ENCODE assay signal across 9 mouse cellular contexts in genomic region chr2:94054813-94055212, GRCm38 (mm10). TPM values are rescaled to one million over a fixed set of nuclear protein-coding genes. Genes with fewer than 3 reads are reported as not detected.
A peak's percentile ranks its signal among the peaks of the same experiment; 100 is the strongest.
DNase-seq lines count a peak whose midpoint lies in the region; ATAC-seq lines count a peak whose summit lies in the region.
"Had no signal": no experiment of that assay in that cellular context is flagged by ENCODE, and none has a peak within 500 bp of the region (broad histone marks: within the 10 kb centered on the region; RNA-seq: fewer than 3 reads in every experiment).

No protein-coding gene starts in this region.

- no peak overlapping the region for H3K9ac ChIP-seq in intestine, embryonic 15.5 days

- H3K4me2 ChIP-seq in intestine, embryonic 15.5 days (replicated peaks): no peak overlapping the region

- no peaks in the 10 kb centered on the region for H3K9me3 ChIP-seq in heart, embryonic 10.5 days
- H3K9me3 ChIP-seq in intestine, embryonic 15.5 days: no peaks in the 10 kb centered on the region

- no peaks in the 10 kb centered on the region for H3K36me3 ChIP-seq in heart, embryonic 10.5 days
- no peaks in the 10 kb centered on the region for H3K36me3 ChIP-seq in intestine, embryonic 15.5 days

- no peak for ATAC-seq in intestine, embryonic 15.5 days

- H3K4me3 ChIP-seq in heart, embryonic 10.5 days: no peak overlapping the region
- H3K4me3 ChIP-seq in intestine, embryonic 15.5 days (replicated peaks): no peak overlapping the region

- H3K27ac ChIP-seq in heart, embryonic 10.5 days: no peak overlapping the region
- no peak overlapping the region for H3K27ac ChIP-seq in intestine, embryonic 15.5 days

- H3K4me1 ChIP-seq in heart, embryonic 10.5 days: no peaks in the 10 kb centered on the region; the same call in 1 of the 2 replicates
- H3K4me1 ChIP-seq in intestine, embryonic 15.5 days (replicated peaks): no peaks in the 10 kb centered on the region

- H3K27me3 ChIP-seq in heart, embryonic 10.5 days (ENCODE audit: insufficient read depth, poor library complexity, severe bottlenecking): no peaks in the 10 kb centered on the region
- H3K27me3 ChIP-seq in intestine, embryonic 15.5 days (replicated peaks): no peaks in the 10 kb centered on the region

- peak; percentile 18 for DNase-seq in heart, adult 8-10 months (ENCODE audit: low spot score)
- no peak for DNase-seq in heart, embryonic 10.5 days (ENCODE audit: low spot score)
- DNase-seq in urinary bladder, postnatal 25 days (ENCODE audit: low spot score): peak; percentile 7
- no peak for DNase-seq in urinary bladder, adult 2 months (ENCODE audit: low spot score)
- peak; percentile 64 for DNase-seq in embryo, embryonic 11 days
- DNase-seq in kidney, postnatal 36 days: peak; percentile 51 to 60
- peak; percentile 18 for DNase-seq in skeletal muscle tissue, adult 2 months (ENCODE audit: low read depth, low spot score)

RNA-seq across cellular contexts. Expression of gene Alkbh3, which starts 44.2 kb away (rescaled TPM):
- 10 to 100 TPM; 50.2 to 61.7 (median 59.9) TPM for total RNA-seq in heart, adult 8-10 months (2022)
- polyA plus RNA-seq in heart, embryonic 10.5 days (2016; fragmentation: Nextera tagmentation; extraction: Ambion mirVana): 66.2 and 74.0 TPM in 2 replicates
- 69.6 and 77.1 TPM in 2 replicates for polyA plus RNA-seq in urinary bladder, adult 2 months (2012; rRNA removed)
- polyA plus RNA-seq in intestine, embryonic 15.5 days (2015; fragmentation: Nextera tagmentation; extraction: Ambion mirVana): 63.6 and 72.2 TPM in 2 replicates

RNA-seq across cellular contexts. Expression of gene Gm27027, which starts 58.7 kb away (rescaled TPM):
- not detected for total RNA-seq in heart, adult 8-10 months (2022)
- not detected in 2 replicates for polyA plus RNA-seq in heart, embryonic 10.5 days (2016; fragmentation: Nextera tagmentation; extraction: Ambion mirVana)
- not detected in 2 replicates for polyA plus RNA-seq in urinary bladder, adult 2 months (2012; rRNA removed)
- not detected in 2 replicates for polyA plus RNA-seq in intestine, embryonic 15.5 days (2015; fragmentation: Nextera tagmentation; extraction: Ambion mirVana)
- total RNA-seq: left cerebral cortex, postnatal 10 days had no signal

Comparison
In these comparisons a context has a peak if more than half of its experiments do, and no peak if none do; other contexts are left out.
1. DNase-seq: peak in heart, adult 8-10 months (single experiment), urinary bladder, postnatal 25 days (single experiment), embryo, embryonic 11 days (single experiment), kidney, postnatal 36 days (2 of 2) and skeletal muscle tissue, adult 2 months (single experiment); none in heart, embryonic 10.5 days (single experiment) and urinary bladder, adult 2 months (single experiment).